Mouse (Mus musculus) embryo, embryonic 11 days (tissue): ENCODE measurements at regions not wholly inside any gene's neighbourhood (a gene's known extent, or its start where the extent isn't known, plus 50 kb on each side); places are given as distances from the start of the nearest gene placed in this dataset.

Experiments used
- DNase-seq: peaks from one replicate; pipeline ENCODE4 v3.0.0-alpha.2; 2015

DNA sequence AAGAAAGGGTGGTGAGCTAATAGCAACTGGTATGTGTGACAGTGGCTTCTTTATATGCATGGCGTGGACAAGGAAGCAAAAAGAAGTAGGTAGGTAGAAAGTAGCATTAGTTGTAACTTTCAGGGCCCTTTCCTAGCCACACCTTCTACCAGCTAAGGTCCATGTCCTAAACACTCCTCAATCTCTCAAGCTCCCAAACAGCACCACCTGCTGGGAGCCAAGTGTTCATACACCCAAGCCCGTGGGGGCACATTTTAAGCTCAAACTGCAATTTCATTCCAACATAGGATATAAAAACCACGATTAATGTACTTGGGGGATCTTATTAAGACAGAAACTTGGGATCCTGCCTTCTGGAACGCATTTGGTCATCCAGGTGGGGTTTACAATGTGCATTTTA lies 141.6 kb upstream of the Cox10 start:
- no peak for DNase-seq

DNA sequence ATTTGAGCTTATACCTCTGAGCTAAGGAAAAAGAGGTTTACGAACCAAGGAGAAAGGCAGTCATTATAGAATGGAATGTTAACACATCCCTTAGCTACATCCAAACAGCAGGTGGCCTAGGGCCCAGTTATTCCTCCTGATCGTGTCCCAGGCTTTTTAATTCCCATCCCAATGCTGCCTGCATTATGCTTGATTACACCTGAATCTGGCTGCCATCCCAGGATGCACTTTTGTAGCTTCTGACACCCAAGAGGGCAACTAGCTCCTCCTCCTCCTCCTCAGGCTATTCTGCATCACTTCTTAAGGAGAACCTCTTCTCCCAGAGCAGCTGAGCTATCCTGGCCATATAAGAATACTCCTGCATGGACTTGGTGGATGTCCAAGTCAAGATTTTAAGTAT lies 137.9 kb upstream of the Cox10 start:
- no peak for DNase-seq

DNA sequence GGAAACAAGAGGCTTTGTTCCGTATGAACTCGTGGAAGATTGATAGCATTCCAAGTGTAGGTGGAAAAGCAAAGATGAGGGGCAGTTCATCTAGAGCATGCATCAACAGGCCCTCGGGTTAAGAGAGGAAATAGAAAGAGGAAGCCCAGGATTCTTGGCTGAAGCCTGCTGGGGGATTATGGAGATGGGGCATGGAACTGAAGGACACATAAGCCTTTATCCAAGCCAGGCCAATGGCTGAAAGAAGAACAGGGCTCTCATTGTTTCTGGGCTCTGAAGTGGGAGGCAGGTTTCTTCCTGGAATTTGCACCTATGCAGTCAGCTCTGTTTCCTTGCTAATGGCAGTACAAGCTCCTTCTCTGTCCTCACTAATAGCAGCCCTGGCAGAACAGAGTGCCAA lies 131.6 kb upstream of the Cox10 start:
- no peak for DNase-seq

DNA sequence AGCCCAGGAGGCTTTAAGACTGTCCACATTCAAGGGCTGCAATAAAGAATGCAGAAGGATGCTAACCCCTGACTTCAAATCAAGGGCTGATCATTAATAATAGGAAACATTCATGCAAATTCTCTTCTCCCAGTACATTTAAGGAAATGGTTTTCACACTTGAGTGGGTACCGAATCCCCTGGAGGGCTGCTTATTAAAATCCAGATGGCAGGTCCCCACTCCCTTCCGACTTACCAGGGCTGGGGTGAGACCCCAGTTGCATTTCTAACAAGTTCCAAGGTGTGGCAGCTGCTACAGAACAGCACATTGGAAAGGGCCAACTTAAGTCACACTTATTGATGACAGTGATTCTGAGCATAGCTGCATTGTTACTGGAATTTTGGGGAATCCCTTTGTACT lies 129.0 kb upstream of the Cox10 start:
- DNase-seq, result peak; percentile 34

DNA sequence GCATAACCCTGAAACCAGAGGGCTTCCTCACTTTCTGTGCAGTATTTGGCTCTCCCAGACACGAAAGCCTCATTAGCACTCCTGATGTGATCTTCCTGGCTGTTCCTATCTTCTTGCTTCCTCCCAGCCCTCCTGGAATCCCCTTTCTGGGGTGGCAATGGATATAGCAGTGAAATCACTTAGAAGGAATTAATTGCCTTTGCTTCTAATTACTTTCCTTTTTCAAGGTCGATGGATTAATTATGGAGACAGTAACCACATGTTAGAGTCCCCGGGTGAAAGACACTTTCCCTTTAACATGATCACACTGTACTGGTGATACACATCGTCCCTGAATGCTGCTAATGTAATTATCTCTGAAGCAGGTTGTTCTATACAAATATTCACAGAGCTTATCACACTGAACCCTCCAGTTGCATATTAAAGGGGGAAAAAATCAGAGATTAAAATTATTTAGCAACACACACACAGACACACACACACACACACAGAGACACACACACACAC lies 128.1 kb upstream of the Cox10 start:
- DNase-seq, result no peak

DNA sequence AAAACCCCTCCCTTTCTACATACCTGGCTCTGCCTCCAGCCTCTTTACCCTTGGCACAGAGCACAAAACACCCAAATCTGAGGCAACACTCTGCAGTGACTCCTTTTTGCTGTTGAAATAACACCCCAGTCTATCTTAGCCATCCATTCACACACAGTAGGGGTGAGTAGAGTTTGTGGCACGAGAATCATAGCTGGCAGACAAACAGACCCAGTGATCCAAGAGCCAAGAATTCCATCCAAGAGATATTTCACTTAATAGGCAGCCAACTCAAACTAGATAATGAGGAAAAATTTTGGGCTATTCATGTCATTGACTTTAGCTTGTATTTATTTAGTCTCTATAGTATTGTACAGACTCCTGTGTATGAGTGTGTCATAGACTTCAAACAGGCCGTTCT lies 126.9 kb upstream of the Cox10 start:
- DNase-seq, result no peak

DNA sequence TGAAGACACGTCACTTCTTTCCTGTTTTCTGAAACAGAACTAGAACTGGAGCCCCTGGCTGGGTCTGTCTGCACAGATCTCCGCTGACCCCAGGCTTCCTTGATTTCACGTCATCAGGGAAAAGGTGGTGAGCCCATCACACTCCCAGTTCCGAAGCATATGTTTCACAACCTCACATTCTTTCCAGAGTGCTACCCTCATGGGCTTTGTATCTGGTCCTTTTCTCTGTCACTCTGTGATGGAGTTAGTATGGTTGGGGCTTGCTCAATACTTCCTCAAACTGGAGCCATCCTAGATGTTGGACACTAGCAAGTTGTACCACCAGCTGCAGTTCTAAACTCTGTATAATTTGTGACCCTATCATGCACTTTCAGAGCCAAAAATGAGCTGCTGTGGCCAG lies 125.8 kb upstream of the Cox10 start:
- no peak for DNase-seq

DNA sequence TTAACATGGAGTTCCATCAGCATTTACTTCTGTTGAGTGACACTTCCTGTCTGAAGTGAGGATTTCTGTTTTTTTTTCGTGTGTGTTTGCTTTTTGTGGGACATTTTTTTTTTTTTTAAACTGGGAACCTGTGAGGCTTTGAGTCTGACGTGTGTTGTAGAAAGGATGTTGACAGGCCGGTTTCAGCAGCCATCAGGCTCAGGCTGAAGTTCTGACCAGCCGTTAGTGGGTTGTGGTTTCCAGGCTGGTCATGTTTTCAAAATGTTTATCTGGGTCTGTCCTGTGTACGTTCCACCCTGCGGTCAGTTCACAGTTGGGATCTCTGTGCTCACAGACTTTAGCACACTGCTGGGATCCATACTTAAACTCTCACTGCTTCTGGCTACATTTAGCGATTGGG lies 125.0 kb upstream of the Cox10 start:
- no peak for DNase-seq

DNA sequence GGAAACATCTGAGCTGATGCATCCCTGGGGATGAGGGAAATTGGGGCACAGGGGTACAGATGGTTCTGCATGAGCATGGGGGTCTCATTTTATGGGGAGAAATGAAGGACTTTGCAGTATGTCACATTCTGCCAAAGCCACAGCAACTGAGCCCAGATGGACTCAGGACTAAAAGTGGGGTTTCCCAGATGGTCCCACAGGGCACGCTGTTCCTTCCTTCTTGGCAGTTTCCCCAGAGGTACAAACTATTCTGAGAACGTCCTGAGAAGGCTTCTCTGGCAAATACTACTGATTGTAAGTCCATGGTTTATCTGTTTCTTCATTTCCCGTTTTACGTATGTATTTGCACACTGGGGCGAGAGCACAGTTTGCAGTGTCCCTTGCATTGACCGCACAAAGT lies 121.6 kb upstream of the Cox10 start:
- DNase-seq, result no peak

DNA sequence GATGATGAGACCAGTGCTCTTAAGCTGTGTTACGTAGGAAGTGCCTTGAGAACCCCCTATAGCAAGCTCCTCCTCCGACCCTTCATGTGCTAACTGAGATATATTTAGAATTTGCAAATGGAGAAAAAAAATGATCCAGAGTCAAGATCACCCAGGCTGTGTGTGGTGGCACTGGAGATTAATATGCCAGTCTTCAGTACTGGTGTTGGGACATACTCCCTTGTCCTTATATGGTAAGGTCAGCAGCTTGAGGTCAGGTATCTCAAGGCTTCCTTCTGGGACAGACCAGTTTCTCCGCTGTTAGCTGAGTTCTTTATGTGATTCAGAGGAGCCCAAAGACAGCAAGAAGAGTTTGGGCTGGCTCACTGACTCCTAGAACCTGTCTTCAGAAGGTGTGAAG lies 116.0 kb upstream of the Cox10 start:
- no peak for DNase-seq

DNA sequence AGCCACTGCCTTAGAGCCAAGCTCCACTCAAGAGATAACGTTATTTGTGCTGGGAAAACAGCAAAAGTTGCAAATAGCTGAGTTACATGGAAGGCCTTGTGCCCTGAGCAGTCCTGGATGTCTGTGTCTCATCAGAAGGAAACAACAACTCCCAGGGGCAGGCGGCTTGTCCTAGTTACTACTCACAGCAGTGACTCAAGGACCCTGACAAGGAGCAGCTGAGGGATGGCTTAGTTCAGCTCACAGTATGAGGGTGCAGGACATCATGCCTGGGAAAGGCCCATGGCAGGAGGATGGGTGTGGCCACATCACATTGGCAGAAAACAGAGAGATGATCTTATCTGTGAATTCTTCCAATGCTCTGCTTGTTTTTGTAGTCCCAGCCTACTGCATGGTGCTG lies 109.4 kb upstream of the Cox10 start:
- DNase-seq, result no peak

DNA sequence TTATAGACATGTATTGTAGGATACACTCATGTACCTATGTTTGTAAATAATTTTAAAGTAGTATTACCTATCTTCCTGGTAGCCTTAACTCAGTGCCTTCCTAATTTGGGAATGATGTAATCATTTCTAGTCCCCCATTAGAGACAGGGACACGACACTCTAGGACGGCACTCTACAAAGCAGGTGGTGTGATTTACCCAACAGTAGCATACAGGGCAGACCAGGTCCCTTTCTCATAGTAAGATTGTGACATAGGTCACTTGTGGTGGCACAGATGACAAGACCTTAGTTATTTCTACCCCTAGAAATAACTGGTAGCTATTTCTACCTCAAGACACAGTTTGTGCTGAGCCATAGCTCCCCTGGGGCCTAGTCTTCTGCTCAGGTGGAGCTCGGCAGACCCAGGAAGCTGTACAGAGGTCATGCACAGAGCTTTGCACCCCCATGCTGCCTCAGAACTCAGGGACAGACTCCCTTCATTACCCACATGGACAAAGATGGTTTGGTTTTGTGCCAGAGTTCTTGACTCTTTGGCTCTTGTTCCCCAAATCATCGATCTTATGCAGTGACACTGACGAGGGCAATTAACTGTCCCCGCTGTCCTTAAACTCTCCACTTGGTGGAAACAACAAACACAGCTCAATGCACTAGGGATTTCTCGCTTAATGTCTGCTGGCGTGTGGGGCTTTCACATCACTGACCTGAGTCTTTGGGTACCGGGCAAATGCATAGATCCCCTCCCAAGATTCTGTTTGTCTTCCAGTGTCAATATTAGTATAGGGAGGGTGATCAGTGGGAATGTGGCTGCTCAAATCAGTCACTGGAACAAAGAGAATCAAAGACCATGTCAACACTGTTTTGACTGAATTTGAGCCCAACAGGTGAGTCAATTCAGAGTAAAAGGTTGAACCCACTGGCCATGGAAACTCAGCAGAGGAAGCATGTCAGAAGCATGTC lies 108.5 kb upstream of the Cox10 start:
- no peak for DNase-seq

DNA sequence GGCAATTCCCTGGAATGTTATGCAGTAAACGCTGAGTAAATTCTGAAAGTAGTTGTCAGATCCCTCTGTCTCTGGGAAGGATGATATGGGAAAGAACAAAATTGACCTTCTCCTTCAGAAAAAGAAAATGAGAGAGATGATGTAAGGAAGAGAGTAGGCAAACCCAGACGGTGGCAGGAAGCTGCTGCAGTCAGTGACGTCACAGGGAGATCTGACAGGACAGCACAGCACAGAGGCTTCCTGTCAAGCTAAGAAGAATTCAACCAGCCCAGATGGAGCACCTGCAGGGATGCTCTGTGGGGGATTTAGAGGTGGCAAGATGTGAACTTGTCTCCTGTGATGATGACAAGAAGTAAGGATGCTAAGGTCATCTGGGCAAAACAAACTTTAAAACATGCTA lies 107.7 kb upstream of the Cox10 start:
- DNase-seq, result no peak

DNA sequence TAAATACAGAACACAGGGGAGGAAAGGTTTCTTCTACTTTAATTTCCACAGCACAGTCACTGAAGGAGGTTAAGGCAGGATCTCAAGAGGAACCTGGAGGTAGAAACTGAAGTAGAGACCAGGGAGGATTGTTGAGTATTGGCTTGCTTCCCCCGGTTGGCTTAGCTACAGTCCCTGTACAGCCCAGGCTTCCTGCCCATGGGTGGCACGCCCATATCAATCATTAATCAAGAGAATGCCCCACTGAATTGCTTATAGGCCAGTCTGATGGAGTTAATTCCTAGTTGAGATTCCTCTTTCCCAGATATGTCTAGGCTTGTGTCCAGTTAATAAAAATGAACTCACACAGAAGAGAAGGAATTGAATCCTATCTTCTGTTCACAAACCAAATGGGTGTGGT lies 107.3 kb upstream of the Cox10 start:
- DNase-seq, result no peak

DNA sequence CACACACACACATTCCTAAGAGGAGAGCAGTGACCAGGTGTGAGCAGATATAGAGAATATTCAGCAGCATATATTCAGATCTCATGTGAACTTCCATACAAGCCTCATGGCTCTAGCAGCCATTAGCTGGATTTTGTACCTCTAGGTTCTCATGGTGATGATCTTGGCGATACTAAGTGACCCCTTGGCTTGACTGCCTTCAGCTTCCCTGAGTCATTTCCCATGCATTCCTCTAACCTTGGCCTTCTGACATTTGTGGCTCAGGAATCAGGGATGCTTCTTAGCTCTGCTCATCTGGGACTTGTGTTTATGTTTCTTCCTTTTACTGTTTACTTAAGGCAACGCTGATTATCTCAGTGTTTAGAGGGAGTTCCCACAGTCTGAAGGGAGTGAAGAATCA lies 100.8 kb upstream of the Cox10 start:
- DNase-seq, result no peak

DNA sequence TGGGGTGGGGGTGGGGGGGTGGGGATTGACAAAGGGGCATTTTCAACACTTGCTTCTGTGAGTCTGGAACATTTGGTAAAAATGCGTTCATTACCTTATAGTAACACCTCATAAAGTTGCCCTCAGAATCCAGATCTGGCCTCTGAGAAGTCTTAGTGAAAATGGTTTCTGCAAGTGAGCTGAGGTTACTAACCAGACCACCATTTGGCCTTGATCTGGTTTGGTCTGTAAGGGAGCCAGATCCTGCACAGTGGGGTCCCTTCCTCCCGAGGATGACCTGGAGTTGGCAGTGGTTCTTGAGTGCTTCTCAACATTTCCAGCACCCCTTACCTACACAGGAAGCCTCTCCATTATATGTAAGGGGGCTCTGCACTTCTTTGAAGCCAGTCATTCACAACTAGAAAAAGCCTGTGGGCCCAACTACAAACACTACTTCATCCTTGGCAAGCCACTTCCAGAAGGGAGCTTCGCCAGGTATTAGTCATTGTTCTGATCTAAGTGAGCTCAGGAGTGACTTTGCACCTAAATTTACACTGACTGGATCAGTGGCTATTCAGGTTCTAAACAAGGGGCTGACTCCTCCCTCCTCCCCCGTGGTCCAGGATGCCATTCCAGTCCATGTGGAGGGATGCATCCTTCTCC lies 94.3 kb upstream of the Cox10 start:
- DNase-seq, result no peak

DNA sequence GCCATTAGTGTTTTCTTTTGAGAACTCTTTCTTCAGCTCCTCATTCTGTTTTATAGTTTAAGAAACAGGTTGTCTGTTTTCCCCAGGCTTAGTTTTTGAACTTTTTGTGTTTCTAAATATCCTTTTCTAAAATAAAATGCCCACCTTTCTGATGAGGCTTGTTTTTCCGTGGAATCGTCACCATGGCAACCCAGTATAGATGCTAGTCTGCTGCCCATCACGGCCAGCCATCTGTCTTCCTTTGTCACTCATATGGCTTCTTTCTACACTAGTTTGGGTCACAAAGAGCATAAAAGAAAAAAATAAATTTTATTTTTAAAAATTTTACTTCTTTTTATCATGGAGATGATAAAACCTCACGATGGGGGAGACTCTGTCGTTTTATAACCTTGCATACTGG lies 93.7 kb upstream of the Cox10 start:
- DNase-seq, result no peak

DNA sequence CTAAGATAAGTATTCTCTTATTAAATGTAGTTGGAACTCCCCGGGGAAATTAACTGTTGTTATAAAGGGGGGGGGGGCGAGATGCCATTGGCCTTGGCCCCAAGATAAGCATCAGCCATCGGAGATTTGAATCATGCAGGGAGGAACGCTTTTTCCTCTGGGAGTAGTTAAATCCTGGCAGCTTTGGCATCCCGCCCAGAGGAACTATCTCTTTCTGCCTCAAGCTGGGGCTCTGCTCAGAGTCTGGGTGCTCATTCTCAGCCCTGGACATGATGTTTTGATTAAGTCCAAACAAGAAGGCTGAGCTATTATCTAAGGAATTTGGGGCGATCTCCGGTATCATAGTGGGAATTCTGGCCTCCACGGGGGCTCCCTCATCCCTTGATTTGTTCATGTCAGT lies 89.4 kb upstream of the Cox10 start:
- peak; percentile 40 for DNase-seq

DNA sequence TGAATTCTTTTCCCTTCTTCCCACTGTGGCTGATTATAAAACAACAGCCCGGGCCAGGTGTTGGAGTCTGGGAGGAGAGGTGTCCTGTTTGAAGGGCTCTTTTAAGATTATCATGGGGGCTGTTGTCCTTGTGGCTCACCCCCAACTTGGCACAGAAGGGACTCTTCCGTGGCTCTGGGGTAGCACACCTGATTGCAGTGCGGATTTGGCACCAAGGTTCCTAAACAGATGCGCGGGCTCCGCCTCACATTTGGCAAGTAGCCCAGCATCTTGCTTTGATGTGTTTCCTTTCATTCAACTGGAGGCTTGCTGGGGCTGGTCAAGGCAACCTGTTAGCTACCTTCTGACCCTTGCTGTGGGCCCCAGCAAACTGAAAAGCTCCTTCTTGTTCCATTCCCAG lies 85.5 kb upstream of the Cox10 start:
- no peak for DNase-seq

DNA sequence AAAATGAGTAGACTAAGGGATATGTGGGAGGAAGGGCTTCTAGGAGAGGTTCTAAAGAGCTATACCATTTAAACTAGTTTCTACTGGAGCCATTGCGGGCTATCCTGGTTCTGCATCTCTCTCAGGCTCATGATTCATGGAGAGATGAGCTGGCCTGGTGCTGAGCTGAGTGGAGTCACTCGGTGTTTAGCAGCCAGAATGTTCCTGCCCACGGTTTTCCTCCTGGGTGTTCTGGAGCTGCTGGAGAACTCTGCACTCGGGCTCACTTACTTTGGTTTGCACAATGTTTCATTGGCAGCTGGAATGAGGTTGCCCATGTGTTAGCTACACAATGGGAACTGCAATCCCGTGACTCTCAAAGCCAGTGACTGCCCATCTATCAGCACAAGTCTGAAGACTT lies 79.0 kb upstream of the Cox10 start:
- DNase-seq, result no peak

DNA sequence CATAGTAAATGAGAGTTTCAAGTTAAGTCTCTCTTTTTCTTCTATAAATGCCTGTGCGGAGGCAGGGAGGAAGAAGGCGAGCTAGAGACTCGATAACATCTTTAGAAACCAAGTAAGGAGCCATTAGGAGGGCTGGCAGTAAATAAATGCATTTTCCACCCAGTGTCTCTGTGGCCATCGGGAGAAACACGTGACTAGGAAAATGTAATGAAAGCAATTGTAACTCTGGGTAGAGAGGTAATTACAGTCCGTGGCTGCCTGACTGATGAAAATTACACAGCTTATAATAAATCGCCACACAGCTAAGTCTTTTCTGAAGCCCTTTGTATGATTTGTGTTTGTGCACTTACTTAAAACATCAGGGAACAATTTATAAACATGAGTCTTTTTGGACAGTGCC lies 77.4 kb upstream of the Cox10 start:
- no peak for DNase-seq

DNA sequence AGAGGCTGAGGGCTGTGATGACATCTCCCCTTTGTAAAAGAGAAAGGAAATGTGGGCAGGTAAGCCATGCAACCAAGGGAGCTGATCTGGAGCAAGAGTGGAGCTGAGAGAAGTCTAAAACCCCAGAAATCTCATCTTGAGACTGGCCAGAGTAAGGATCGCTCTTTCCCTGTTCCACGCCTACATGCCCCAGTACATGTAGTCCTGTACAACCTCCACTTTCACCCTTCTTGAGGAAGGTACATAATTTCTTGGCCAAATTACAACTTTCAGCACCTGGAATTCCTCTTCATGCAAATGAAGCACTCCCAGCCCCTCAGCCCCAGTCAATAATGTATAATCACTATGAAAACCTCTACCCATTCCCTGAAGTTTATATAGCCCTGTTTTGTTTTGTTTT lies 60.2 kb upstream of the Cox10 start:
- no peak for DNase-seq

DNA sequence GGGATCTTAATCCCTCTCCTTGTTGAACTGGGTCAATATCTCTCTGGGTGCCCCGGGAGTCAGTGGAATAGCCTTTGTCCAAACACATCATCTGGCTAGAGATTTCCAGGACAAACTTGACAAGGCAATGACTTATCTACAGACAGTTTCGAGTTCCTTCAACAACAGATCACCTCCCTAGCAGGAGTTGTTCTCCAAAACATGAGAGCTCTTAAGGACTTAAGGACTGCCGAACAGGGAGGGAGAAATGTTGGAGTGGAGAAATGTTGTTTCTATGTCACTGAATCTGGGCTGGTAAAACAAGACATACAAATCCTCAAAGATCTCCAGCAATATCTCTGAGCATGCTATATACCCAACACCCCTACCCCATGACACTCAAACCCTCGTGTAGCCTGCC lies 59.7 kb upstream of the Cox10 start:
- no peak for DNase-seq

DNA sequence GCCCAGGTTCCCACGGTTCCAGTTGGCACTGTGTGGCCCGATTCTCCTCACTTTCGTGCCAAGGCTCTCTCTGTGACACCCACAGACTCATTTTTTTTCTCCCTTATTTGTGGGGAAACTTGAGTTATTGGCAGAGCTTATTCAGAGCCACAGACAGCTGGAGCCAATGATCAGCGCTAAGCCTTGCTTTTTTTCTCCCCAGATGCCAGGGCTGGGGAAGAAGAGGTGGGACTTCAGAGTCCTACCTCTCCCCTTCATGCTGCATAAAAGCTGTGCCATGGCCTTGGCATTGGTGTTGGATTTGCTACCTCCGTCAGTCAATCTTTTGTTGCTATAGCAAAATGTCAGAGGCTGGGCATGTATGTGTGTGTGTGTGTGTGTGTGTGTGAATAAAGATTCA lies 56.5 kb upstream of the Cox10 start:
- DNase-seq, result no peak

DNA sequence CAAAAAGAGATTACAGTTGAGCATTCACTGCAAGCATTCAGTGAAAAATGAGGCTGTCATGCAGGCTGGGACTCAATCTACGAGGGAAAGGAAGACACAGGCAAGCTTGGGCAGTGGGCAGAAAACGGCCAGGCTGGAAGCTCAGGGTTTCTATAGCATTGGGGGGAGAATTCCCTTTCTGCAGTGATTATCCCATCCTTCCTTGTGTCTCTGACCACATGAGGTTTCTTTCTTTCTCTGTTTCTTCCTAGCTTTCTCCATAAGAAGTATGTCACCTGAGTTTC lies 56.0 kb upstream of the Cox10 start:
- DNase-seq, result no peak
